Mouse (Mus musculus) thymus, postnatal 4 days (tissue): ENCODE data around the gene Mcm10.

Experiments
- DNase-seq: peaks from one replicate; pipeline ENCODE4 v3.0.0; 2021

The Mcm10 gene

DNA sequence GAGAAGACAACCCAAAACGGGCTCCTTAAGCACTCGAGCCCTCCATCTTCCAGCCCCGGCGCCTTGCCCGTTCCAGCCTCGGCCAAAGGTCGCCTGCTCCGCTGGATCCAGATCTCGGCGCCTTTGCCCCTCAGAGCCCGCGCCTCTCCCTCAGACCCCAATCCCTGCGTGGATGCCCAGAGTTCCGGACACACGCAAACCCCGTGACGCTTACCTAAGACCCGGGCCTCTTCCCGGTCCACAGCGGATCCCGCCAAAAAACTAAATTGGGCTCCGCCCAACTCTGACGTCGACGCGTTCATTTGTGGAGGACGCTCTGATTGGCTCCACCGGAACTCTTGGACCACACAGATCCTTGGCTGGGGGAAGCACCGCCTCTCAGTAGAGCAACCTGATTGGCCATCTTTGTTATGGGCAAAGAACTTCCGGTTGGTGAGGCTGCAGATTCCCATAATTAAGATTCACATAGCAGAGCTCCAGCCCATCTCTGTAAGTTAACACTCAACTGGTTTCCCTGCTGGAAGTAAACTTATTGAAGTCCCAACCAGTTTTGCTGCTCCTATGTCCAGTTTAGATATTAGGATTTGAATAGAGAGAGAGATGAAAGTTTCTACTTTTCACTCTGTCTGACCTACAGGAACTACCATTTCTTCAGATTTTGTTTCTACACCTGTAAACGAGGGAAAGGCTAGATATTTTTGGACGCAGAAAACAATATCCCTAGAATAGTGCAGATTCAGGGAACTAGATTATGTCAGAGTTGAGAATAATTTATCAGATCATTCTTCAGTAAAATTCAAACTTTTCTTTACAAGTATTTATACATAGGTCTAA lies at the start of gene Mcm10:
Mcm10 (minus strand) TSS at position 301 of the 834 bp plus-strand sequence.
- DNase-seq: peak; percentile 93

DNA sequence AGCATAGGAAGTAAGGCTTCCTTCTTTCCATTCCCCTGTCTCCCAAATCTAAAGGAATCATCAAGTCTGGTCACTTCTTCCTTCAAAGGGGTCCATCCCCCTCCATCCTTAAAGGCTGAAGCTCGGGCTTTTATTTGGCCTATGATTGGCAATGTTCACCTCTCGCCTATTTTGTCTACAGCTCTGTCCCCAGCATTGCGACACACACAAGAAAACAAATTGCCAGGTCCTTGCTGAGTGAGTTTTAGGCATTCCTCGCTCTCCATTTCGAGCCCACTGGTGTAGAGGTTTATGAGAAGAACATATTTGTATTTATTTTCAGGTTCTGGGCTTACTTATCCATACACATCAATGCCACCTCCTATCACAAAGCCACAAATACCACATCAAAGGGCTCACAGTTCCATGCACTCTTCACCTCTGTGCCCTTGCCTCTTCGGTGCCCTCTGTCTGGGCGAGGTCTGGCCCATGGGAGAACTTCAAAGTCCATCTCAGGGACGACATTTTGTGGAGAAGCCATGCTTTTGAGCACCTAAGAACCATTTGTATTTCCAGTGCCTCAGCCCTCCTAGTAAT lies 48.6 kb upstream of the Mcm10 start:
- no peak for DNase-seq

DNA sequence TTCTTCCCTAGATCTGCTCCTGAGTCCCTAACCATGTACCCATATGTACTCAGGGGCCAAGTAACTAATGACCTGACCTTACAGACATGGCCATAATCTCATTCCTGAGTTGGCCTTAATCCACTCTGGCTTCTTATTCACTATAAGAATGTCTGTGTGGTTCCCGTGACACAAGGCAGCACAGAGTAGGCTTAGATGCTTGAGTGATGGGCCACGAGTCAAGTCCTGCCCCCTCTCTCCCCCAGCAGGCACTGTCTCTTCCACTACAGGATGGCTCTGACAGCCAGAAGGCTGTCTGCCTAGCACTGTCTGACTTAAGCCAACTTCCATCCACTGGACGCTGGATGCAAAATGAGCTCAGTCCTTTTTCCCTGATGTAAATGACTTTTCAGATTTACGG lies 47.4 kb upstream of the Mcm10 start:
- DNase-seq: no peak

DNA sequence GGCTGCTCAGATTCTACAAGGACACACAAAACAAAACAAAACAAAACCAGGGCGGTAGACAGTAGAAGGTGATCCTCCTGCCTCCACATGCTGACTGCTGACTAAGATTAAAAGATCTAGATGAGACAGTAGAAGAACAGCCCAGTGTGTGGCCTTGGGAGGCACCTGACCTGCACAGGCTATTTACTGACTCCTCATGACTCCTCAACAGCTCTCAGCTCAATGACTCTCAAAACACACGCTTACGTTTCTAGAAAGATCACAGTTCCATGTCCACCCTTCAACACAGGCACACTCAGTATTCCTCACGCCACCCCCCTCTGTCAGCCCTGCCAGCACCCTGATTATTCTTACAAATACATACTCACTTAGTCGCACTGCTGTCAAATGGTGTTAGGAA lies 45.8 kb upstream of the Mcm10 start:
- DNase-seq: no peak

DNA sequence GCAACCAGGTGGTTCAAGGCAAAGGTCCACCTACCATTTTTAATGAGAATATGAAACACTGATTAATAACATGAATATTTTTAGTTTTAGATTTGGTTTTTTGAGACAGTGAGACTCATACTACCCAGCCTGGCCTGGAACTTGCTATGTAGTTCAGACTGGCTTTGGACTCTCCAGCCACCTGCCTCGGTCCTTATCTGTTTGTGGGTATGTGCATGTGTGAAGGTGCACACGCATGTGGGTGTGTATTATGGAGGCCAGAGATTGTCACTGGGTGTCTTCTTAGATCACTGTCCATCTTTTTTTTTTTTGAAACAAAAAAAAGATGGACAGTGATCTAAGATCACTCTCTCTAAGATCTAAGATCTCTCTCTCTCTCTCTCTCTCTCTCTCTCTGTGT lies 38.0 kb upstream of the Mcm10 start:
- no peak for DNase-seq

DNA sequence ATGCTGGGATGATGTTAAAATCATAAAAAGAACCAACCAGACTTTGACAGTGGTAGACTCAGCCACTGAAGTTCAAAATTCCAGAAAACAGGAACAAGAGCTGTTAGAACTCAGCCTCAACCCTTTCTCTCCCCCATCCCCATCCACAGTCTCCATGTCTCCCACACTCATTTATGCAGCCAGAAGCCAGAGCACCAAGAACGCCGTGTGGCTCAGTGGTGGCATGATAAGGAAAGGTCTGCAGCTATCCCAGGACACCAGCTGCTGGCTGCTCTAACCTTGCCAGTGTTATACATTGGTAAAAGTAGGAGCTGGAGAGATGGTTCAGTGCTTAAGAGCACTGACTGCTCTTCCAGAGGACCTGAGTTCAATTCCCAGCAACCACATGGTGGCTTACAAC lies 34.4 kb upstream of the Mcm10 start:
- no peak for DNase-seq

DNA sequence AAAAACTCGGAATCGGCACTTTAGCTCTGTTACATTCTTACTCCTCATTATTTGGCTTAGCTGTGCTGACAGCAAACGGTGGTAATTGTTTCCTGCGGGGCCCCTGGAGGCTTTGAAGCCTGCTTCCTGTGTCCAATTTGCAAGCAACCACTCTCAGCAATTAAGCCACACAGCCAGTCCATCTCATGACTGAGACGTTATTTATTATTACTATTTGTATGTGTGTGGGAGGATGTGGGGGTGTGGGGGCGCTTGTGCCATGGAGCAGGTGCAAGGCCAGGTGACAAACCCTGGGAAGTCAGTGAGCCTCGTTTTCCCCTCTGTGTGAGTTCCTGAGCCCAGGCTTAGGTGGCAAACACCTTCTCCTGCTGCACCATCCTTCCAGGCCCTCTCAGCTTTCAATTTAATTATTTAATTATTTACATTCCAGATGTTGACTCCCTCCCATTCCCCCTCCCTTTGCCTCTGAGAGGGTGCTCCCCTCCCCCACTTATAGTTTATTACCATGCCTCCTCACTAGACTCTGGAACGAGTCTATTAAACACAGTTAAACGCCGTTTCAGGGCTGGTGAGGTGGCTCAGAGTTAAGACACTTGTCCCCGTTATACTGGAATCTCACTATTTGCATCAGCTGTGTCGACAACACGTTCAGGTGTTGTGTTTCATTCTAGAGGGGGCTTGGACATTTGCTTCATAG lies 32.8 kb upstream of the Mcm10 start:
- no peak for DNase-seq

DNA sequence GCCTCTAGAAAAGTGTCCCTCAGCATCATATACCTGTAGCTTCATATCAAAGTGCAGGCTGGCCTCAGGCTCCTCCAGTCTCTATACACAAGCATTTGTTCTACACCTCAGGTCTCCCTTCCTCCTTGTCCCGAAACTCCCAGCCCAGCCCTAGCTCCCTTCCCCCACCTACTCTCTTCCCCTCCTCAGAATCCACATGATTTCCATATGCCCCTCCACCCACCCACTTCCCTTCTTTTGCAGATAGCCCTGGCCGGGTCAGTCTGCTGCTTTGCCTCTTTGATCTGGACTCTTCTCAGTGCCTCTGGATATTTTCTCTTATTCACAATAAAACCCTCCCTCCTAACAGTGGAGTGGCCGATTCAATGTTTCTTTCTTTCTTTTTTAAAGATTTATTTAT lies 31.7 kb upstream of the Mcm10 start:
- DNase-seq: no peak

DNA sequence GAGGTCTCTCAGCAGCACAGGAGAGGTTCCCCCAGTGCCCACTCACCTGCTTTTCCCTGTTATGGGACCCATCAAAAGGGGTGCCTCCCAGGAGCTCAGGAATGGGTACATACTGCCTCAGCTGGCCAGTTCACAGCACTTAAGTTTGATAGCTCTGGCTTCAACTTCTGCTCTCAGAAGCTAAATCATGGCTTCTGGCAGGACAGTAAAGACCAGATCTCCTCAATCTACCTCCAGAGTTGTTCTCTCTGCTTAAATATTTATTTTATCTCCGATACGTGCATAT lies 30.8 kb upstream of the Mcm10 start:
- DNase-seq: no peak

DNA sequence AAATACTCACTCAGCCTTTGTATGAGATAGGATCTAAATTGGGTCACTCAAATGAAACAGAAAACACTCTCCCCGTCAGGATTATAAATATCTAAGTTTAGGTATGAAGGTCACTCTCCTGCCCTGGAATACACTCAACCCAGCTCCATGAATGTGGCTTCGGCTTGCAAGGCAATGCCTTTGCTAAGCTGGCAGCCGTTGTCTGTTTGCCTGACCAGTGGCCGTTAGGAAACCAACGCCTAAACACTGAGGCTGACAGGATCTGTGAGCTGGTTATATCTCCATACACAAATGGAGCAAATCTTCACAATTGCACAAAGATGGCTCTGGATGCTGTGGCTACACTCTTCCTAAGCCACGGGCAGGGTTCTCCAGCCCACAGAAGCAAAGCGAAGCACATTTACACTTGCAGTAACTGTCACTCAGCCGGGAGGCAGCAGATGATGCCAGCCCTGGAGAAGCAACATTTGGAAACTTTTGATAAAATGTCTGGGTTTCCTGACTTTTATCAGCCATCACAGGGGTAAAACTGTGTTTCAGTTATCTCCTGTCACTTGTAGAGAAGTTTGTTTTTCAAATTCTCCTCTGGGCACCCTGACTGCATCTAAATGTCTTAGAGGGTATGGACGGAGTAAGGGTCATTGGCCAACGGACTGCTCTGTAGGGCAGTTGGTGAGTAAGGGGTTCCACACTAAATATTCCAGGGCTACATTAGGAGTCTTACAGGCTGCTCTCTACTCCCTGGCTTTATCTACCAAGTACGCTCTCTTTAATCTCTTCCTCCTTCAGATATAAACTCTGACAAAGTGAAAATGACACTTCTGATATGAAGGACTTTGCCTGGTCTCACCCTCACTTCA lies 30.3 kb upstream of the Mcm10 start:
- DNase-seq: no peak

DNA sequence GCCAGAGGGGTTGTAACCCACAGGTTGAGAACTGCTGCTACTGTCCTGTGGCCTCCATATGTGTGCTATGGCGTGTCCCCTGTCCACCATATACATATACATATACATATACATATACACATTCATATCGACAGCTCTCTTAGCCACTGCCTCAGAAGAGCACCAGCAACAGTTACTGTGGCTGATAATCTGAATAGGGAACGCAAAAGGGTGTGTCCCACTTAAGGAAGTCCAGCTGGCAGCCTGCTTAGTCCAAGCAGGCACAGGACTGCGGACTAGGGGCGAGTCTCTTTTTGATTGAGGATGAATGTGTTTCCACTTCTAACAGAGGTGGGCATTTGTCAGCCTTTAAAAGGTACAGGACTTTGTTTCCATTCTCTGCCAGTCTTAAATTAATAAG lies 29.3 kb upstream of the Mcm10 start:
- no peak for DNase-seq

DNA sequence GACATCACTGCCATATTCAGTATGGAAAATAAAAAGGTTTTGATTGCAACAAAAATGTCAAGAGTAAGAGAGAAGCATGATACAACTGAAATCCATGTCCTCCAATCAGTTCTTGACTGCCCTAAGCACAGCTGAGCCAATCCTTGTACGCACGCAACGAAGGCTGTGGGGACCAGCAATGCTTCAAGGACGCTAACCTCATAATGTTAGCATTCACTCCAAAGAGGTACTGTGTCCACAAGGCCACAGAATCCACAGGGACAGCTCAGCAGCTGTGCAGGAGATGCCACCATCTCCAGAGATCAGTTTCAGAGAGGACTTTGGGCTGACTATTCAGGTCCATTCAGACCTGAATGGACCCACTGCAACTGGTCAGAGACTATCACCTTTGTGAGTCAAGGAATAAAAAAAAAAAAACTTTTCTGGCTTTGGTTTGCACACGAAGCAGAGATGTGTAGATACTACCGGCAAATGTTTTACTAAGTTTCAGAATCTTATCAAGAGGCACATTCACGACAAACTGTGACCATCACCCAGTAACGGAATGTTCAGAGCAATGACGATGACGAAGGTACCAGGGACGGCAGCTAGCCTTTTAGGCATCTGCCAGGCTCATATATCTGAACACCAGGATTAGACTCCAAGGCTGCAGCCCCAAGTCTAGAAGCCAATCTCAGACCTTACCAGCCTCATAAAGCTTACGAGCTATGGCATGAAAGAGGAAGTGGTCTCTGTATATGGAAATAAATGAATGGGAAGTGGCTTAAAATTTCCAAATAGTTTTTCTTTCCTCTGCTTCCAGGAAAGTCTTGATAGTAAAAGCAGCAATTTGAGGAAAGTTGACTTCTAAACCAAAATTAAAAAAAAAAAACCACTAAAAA lies 27.9 kb upstream of the Mcm10 start:
- no peak for DNase-seq

DNA sequence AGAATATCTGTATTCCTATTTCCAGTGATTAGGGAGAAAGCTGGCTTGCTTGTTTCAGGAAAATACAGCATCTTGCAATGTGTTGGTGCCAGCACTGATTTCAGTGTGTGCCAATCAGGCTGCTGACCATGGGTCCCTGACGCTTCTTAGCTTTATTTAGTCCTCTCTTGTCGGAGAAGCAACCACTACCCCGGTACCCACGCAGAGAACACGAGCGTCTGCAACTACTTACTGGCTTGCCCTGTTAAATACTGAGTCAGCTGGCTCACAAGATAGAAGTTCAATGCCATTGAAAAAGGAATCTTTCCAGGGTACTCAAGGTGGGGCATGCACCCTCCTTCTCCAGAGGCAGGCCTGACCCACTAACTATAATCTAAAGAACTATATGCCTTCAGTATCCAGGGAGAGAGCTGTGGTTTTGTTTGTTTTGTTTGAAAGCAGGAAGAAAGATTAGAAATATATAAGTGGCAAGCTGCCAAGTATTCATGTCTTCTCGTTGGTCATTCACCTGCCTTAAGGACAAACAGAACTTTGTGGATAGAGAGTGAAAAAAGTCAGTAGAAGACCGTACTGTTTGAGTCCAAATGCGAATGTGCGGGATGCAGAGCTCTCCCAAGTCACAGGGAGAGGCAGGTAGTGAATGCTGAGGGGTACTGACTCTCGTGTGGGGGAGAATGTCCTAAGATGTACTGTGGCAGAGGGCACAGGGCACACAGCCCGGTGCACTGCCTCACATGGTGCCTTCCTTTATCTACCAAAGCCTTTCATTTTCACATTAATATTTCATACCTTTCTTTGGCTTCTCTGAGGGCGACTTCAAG lies 27.0 kb upstream of the Mcm10 start:
- no peak for DNase-seq

DNA sequence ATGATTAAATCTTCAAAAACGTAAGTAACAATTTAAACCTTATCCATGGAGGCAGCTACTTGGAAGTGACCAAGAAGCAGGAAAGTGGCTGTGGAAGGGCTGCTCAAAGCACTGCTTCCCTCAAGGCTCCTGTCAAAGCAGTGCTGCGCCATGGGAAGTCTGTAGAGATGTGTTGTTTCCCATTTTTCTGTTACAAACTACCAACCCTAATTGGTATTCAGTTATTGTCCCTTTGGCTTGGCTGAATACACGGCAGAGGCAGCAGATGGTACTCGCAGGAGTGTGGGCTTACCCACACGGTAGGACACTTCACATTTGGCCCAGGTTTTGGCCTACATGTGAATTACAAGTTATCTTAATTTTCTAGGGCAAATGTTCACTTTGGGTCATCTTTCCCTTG lies 25.7 kb upstream of the Mcm10 start:
- DNase-seq: no peak

DNA sequence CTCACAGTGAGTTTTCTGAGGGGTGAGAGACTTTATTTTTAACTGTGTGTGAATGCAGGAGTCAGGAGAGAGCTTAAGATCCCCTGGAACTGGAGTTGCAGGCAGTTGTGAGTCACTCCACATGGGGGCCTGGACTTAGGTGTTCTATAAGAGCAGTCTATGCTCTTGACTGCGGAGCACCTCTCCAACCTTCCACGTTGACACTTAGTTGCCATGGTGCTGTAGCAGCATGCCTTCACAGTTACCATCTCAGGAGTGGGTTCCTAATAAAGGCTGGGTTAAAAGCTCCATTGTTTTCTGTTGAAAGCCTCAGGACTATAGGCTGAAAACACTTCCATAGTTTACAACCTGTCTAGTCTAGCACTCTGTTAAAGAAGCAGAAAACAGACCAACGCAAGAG lies 24.8 kb upstream of the Mcm10 start:
- no peak for DNase-seq

DNA sequence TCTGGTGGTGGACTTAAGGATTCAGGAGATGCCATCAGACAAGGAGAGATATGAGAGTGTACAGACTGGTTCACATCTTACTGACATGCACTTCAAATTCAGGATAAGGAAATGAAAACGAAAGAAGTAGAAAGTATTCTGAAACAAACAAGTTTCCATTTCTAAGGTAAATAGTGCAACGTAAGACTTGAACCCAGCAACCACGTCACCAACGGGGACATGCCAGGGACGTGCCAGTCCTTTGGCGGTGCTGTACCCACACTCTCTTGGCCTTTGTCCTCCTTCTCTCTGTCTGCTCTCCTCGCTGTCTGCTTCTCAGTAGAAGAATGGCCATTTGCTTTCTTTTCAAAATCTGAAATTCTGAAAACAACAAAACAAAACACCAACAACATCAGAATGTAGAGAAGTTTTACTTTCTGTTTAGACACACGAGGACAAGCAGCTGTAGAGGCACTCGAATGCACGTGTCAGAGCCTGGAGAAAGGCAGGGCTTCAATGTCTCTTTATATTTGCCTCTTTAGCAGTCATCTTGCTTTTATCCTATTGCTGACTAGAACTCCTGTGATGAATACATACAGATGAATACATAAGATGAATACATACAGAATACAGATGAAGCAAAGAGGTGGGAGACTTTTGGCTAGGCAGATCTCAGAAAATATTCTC lies 24.0 kb upstream of the Mcm10 start:
- DNase-seq: no peak

DNA sequence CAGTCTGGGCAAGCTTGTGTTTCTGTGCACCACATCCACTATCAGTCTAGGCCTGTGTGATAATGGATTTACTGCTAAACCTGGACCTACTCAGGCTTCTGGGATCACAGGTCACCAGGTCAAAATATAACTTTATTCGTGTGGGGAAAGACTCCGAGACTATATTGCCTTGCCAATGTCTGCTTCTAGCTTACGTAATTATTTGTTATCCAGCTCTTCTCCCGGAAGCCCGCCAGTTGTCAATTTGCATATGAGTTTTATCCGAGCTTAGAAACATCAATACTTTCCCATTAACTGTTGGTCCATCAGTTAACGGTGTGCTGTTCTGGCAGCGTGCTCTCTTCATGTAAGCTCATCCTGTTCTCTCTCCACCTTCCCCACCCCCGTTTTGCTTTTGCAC lies 22.6 kb upstream of the Mcm10 start:
- no peak for DNase-seq

DNA sequence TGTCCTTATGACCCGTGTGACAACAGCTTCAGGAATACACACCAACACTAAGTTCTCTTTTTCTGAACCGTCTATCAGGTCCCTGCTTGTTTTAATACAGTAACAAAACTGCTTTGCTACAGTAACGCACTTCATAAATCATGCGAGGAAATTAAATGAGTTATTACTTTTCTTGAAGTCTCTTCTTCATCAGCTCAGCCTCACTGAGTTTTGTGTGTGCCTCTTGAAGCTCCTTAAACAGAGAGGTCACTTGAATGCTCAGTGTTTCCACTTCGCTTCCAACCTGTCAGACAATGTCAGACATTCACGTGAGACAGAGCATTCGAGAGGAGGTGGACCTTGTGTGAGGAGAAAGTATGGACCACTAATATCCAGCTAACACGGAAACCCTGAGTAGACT lies 22.2 kb upstream of the Mcm10 start:
- no peak for DNase-seq

DNA sequence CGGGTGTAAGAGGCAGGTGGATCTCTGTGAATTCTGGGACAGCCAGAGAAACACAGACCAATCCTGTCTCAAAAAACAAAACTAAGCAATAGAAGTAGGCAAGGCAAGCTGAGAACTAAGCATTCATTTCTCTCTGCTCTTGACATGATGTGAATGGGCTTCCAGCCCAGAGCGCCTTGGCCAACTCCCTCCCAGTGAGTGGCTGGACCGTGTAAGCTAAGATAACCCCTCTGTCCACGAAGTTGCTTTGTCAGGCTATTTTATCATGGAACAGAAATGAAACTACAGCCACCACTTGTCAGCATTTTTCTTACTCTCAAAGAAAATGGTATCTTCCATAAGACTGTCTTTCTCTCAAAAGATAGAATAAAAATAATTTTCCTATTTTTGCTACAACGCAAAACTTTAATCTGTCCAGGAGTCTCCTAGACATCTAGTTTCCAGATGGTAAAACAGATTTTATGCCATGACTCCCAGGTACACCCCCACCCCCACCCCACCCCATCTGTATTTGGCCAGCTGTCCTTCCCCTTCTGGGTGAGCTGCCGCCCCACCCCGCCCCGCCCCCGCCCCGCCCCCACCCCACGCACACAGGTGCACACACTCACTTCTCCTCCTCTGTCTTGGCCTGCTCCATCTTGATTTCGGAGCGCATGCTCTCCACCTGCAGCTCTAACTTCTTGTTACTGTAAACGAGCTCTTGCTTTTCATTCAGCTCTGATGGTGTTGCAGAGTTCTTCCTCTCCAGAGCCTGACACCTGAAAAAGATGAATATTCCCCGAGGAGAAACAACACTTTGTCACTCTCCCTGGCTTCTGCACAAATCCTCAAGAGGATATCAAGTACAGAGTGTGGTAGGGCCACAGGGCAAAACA lies 21.2 kb upstream of the Mcm10 start:
- no peak for DNase-seq

DNA sequence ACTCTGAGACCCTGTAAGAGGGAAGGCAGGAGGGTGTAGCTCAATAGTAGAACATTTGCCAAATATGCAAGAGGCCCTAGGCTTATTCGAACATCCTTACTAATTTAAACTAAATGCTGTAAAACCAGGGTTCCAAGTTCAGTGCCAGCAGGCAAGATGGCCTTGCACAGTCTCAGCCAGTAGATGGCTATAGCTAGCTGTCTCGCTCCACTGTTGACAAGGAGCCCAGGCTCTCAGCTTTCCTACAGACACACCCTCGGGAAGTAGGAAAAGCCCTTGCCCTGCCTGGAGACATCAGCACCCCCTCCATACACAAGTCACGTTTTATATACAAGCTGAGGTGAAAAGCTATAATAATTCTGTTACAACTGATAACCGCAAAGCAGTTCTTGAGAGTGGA lies 20.1 kb upstream of the Mcm10 start:
- DNase-seq: no peak
